Mouse (Mus musculus): ENCODE results near the gene Chst5. TPM values are rescaled to one million over a fixed set of nuclear protein-coding genes. Genes with fewer than 3 reads are reported as not detected.

Chst5 gene
- polyA plus RNA-seq (2015; fragmentation: Nextera tagmentation; extraction: Ambion mirVana) = 0.05 and 0.14 TPM in 2 replicates

DNA sequence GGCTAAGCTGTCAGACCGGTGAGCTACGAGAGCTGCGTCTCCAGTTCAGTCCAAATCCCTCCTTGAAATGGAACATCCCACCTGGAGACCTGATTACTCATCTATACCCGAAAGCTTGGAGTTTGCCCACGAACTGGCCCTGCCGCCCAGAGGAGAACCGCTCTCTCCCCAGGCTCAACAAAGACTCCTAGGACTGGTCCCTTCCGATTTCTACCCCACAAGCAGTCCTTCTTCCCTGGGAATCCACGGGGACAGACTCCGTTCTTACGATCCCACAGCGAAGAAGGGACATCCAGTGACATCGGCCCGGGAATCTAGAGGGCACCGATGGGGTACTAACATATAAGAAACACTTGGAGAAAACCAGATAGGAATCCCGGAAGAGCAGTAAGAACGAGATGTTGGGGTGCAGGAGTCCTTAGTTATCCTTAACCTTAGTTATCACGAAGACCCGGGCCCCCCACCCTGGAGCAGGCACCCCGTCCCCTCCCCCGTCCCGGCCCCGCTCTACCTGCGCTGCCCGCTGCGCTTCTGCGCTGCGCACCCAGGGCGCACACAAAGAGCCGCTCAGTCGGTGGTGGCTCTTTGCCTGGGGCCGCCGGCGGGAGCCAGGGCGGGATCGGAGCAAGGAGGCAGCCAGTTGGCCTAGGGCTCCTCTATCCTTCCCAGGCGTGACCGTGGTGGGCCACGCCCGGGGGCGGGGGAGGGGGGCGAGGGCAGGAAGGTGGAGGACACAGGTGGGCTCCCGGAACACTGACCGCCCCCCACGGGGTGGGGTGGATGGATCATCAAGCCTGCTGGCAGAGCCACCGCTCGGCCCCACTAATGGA is at the start of gene Chst5:
TSS of gene Chst5 (minus strand) at position 827 of the 830 bp plus-strand sequence.
- no peak within 1 kb of the TSS for H3K9ac ChIP-seq
- ATAC-seq (ENCODE audit: insufficient read depth) = no peak
- no peaks in the 10 kb centered on the region for H3K9me3 ChIP-seq (replicated peaks)
- peaks cover 67% of the 10 kb centered on the region for H3K27me3 ChIP-seq
- no peaks in the 10 kb centered on the region for H3K4me1 ChIP-seq (replicated peaks)
- peak within 1 kb of the TSS; percentile 13; the same call in 1 of the 2 replicates for H3K4me2 ChIP-seq
- H3K36me3 ChIP-seq (replicated peaks) = no peaks in the 10 kb centered on the region
- no peak within 1 kb of the TSS for H3K27ac ChIP-seq (replicated peaks)
- H3K4me3 ChIP-seq (replicated peaks) = no peak within 1 kb of the TSS
- 9% methylated on average over 47 of the region's 47 CpGs for WGBS (ENCODE audit: insufficient replicate concordance)

GRCm38 (mm10) chr8:111957231-111957630 is 47.0 kb upstream of the Chst5 start:
- no peak overlapping the region for H3K4me3 ChIP-seq (replicated peaks)
- no peak overlapping the region for H3K27ac ChIP-seq (replicated peaks)
- H3K4me2 ChIP-seq = no peak overlapping the region
- no peak overlapping the region for H3K9ac ChIP-seq
- 71% methylated on average over 2 of the region's 2 CpGs for WGBS (ENCODE audit: insufficient replicate concordance)
- no peaks in the 10 kb centered on the region for H3K9me3 ChIP-seq (replicated peaks)
- H3K27me3 ChIP-seq = no peaks in the 10 kb centered on the region
- no peak for ATAC-seq (ENCODE audit: insufficient read depth)
- H3K36me3 ChIP-seq (replicated peaks) = peaks cover 44% of the 10 kb centered on the region
- H3K4me1 ChIP-seq (replicated peaks) = no peaks in the 10 kb centered on the region

- H3K9me3 ChIP-seq (replicated peaks) = no peaks in the 10 kb centered on the region
- no peak overlapping the region for H3K4me2 ChIP-seq
- no peak overlapping the region for H3K27ac ChIP-seq (replicated peaks)
- no peak for ATAC-seq (ENCODE audit: insufficient read depth)
- no peak overlapping the region for H3K9ac ChIP-seq
- no peak overlapping the region for H3K4me3 ChIP-seq (replicated peaks)
- H3K27me3 ChIP-seq = no peaks in the 10 kb centered on the region
- H3K36me3 ChIP-seq (replicated peaks) = peaks cover 57% of the 10 kb centered on the region
- 70% methylated on average over 5 of the region's 5 CpGs for WGBS (ENCODE audit: insufficient replicate concordance)
- H3K4me1 ChIP-seq (replicated peaks) = no peaks in the 10 kb centered on the region
Measured at GRCm38 (mm10) chr8:111955879-111956278, 45.6 kb upstream of the Chst5 start.

DNA sequence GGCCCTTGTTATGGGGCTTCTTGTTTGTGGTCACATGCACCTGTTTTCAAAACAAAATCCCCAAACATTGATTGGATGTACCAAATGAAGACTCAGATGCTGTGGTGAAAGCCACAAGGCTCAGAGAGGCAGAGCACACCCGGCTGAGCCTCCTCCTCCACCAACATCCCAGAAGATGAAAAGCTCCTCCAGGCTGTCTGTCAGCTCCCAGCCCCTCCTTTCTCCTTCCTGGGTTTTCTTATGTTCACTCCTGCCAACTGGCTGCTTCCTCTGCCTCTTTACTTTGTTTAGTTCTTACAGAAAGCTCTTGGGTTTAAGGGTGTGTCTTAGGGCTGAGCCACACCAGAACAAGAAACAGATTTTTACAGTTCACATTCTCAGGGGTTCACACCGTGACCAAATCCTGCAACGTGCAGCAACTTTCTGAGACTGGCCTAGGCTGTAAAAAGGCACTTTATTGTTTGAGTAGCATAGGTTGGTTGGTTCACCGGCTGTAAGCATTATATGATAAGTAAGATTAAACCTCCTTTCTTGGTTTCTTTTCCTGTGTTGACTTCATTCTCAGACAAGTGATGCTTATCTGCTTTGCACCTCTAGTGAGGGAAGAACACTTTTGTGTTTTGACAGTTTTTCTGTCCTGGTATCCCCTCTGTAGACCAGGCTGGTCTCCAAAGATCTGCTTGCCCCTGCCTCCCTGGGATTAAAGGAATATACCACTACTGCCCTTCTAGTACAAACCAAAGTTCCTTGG is 44.8 kb upstream of the Chst5 start:
- Histone ChIP-seq H3K4me2 (no peak overlapping the region), H3K4me3 (replicated peaks) (no peak overlapping the region), H3K27ac (replicated peaks) (no peak overlapping the region), H3K36me3 (replicated peaks) (peaks cover 61% of the 10 kb centered on the region), H3K9ac (no peak overlapping the region), H3K4me1 (replicated peaks) (no peaks in the 10 kb centered on the region), H3K27me3 (no peaks in the 10 kb centered on the region), H3K9me3 (replicated peaks) (no peaks in the 10 kb centered on the region)
- no peak for ATAC-seq (ENCODE audit: insufficient read depth)
- WGBS (ENCODE audit: insufficient replicate concordance) = 70% methylated on average over 4 of the region's 4 CpGs

- no peaks in the 10 kb centered on the region for H3K9me3 ChIP-seq (replicated peaks)
- H3K27me3 ChIP-seq = no peaks in the 10 kb centered on the region
- H3K36me3 ChIP-seq (replicated peaks) = peaks cover 81% of the 10 kb centered on the region
- WGBS (ENCODE audit: insufficient replicate concordance) = 90% methylated on average over 5 of the region's 5 CpGs
- H3K4me1 ChIP-seq (replicated peaks) = no peaks in the 10 kb centered on the region
- H3K4me2 ChIP-seq = no peak overlapping the region
- H3K9ac ChIP-seq = no peak overlapping the region
- ATAC-seq (ENCODE audit: insufficient read depth) = no peak
- no peak overlapping the region for H3K27ac ChIP-seq (replicated peaks)
- H3K4me3 ChIP-seq (replicated peaks) = no peak overlapping the region
Measured at GRCm38 (mm10) chr8:111951936-111952335, 41.7 kb upstream of the Chst5 start.

DNA sequence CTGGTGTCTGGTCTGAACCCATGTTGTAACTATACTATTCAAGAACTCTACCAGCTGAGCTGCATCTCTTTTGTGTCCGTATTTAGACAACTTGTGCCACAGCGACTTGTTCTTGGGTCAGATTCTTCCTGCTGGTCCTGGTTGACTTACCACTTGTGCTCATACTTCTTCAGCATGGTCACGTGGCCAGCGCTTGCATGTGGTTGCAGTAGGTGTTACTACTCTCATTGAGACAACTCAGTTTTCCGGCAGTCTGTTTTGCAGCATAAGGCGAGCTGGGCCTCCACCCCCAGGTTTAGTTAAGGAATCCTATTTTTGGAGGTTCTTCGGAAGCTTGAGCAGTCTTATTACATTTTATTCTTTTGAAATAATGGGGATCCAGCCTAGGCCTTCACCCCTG is 41.1 kb upstream of the Chst5 start:
- Histone ChIP-seq H3K4me2 (no peak overlapping the region), H3K27ac (replicated peaks) (no peak overlapping the region), H3K4me1 (replicated peaks) (no peaks in the 10 kb centered on the region), H3K4me3 (replicated peaks) (no peak overlapping the region), H3K9ac (no peak overlapping the region), H3K9me3 (replicated peaks) (no peaks in the 10 kb centered on the region), H3K36me3 (replicated peaks) (peaks cover 81% of the 10 kb centered on the region), H3K27me3 (no peaks in the 10 kb centered on the region)
- ATAC-seq (ENCODE audit: insufficient read depth) = no peak
- WGBS (ENCODE audit: insufficient replicate concordance) = 87% methylated on average over 7 of the region's 7 CpGs

DNA sequence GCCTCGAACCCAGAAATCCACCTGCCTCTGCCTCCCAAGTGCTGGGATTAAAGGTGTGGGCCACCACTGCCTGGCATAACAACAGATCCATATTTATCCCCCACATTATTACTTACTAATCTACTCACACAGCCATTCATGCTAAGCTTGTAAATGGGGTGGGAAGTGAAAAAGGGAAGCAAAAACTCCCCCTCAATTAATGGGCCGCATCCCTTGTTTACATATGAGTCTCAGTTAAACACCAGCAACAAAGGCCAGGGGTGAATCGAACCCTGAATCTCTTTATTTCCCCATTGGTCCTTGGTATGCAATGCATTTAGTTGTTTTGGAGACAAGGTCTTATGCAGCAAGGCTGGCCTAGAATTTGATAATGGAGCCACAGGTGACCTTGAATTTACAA is 40.6 kb upstream of the Chst5 start:
- H3K27ac ChIP-seq (replicated peaks) = no peak overlapping the region
- H3K4me1 ChIP-seq (replicated peaks) = no peaks in the 10 kb centered on the region
- ATAC-seq (ENCODE audit: insufficient read depth) = no peak
- 70% methylated on average over 3 of the region's 3 CpGs for WGBS (ENCODE audit: insufficient replicate concordance)
- H3K36me3 ChIP-seq (replicated peaks) = peaks cover 81% of the 10 kb centered on the region
- no peaks in the 10 kb centered on the region for H3K9me3 ChIP-seq (replicated peaks)
- H3K9ac ChIP-seq = no peak overlapping the region
- H3K27me3 ChIP-seq = no peaks in the 10 kb centered on the region
- no peak overlapping the region for H3K4me3 ChIP-seq (replicated peaks)
- H3K4me2 ChIP-seq = no peak overlapping the region

GRCm38 (mm10) chr8:111947954-111948353 is 37.7 kb upstream of the Chst5 start:
- Histone ChIP-seq H3K27me3 (no peaks in the 10 kb centered on the region), H3K27ac (replicated peaks) (no peak overlapping the region), H3K9ac (no peak overlapping the region), H3K36me3 (replicated peaks) (peaks cover 86% of the 10 kb centered on the region), H3K4me1 (replicated peaks) (no peaks in the 10 kb centered on the region), H3K9me3 (replicated peaks) (no peaks in the 10 kb centered on the region), H3K4me3 (replicated peaks) (no peak overlapping the region), H3K4me2 (no peak overlapping the region)
- no peak for ATAC-seq (ENCODE audit: insufficient read depth)
- 86% methylated on average over 8 of the region's 8 CpGs for WGBS (ENCODE audit: insufficient replicate concordance)

GRCm38 (mm10) chr8:111947144-111947543 is 36.9 kb upstream of the Chst5 start:
- Histone ChIP-seq H3K27me3 (no peaks in the 10 kb centered on the region), H3K36me3 (replicated peaks) (peaks cover 90% of the 10 kb centered on the region), H3K9ac (no peak overlapping the region), H3K27ac (replicated peaks) (no peak overlapping the region), H3K4me2 (no peak overlapping the region), H3K4me1 (replicated peaks) (peaks cover 2% of the 10 kb centered on the region), H3K9me3 (replicated peaks) (no peaks in the 10 kb centered on the region), H3K4me3 (replicated peaks) (no peak overlapping the region)
- 82% methylated on average over 2 of the region's 2 CpGs for WGBS (ENCODE audit: insufficient replicate concordance)
- ATAC-seq (ENCODE audit: insufficient read depth) = no peak

- 82% methylated on average over 2 of the region's 2 CpGs for WGBS (ENCODE audit: insufficient replicate concordance)
- Histone ChIP-seq H3K27me3 (no peaks in the 10 kb centered on the region), H3K4me1 (replicated peaks) (peaks cover 29% of the 10 kb centered on the region), H3K36me3 (replicated peaks) (peaks cover 62% of the 10 kb centered on the region), H3K27ac (replicated peaks) (no peak overlapping the region), H3K4me2 (no peak overlapping the region), H3K9me3 (replicated peaks) (no peaks in the 10 kb centered on the region), H3K4me3 (replicated peaks) (no peak overlapping the region), H3K9ac (no peak overlapping the region)
- ATAC-seq (ENCODE audit: insufficient read depth) = no peak
Measured at GRCm38 (mm10) chr8:111943544-111943943, 33.3 kb upstream of the Chst5 start.

DNA sequence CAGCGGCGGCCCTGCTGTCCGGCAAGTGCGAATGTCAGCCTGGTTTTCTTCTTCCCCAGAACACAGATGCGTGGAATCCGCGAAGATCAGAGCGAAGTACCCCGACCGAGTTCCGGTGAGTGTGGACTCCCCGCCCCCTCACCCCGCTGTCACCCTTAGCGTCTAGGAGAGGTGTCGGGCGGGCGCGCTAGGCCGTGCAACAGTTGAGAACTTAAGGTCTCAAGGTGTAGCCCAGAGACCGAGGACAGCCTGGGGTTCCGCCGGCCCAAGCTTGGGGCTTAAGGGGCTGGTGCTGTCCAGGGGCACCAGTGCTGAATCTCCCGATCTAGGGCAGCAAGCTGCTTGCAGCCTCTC is 30.8 kb upstream of the Chst5 start:
- under 1% methylated on average over 23 of the region's 23 CpGs for WGBS (ENCODE audit: insufficient replicate concordance)
- peaks cover 39% of the 10 kb centered on the region for H3K36me3 ChIP-seq (replicated peaks)
- peaks cover 31% of the 10 kb centered on the region for H3K4me1 ChIP-seq (replicated peaks)
- ATAC-seq (ENCODE audit: insufficient read depth) = peak; percentile 12
- H3K4me2 ChIP-seq = peak overlapping the region; percentile 93
- H3K9me3 ChIP-seq (replicated peaks) = no peaks in the 10 kb centered on the region
- peak overlapping the region; percentile 93 for H3K27ac ChIP-seq (replicated peaks)
- peak overlapping the region; percentile 97 for H3K4me3 ChIP-seq (replicated peaks)
- no peaks in the 10 kb centered on the region for H3K27me3 ChIP-seq
- peak overlapping the region; percentile 93 for H3K9ac ChIP-seq
